Mouse (Mus musculus) common myeloid progenitor, adult 5-6 weeks (primary cell): ENCODE measurements around the gene Psmd3. TPM values are rescaled to one million over a fixed set of nuclear protein-coding genes. Genes with fewer than 3 reads are reported as not detected.
A peak's percentile ranks its signal among the peaks of the same experiment; 100 is the strongest.
"Not testable (repeated sequence)": the region's sequence is repeated elsewhere in the genome, so short reads cannot be mapped to it uniquely, and the experiment has no call there.

Experiments
- ATAC-seq: replicated peaks from 2 replicates; pipeline ENCODE4 v1.8.0; 2016; ENCODE audit warnings: low read depth, mild to moderate bottlenecking, moderate TSS enrichment, inconsistent platforms; ENCODE audit not compliant: poor library complexity, severe bottlenecking
- total RNA-seq: library from RNA; stranded (forward); fragments of 200-1000, 187-1606 nt; gene quantifications from 2 replicates; pipeline ENCODE4 v1.2.3, GENCODE M21; 2017

The Psmd3 gene
- total RNA-seq, 1 experiment from 2014 or later: 88.9 TPM

DNA sequence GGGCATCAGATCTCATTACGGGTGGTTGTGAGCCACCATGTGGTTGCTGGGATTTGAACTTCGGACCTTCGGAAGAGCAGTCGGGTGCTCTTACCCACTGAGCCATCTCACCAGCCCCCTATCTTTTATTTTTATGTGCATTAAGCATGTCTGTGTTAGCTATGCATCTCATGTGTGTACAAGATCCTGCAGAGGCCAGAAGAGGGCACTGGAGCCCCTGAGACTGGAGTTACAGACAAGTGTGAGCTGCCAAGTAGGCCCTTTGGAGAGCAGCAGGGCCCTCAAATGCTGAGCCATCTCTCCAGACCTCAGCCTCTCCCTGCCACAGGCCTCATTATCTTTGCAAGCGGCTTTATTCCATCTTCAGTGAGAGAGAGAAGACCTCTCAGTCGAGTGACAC is 29.7 kb downstream of the Psmd3 start:
- ATAC-seq: not testable (repeated sequence)

GRCm38 (mm10) chr11:98713703-98714102 is 31.3 kb downstream of the Psmd3 start:
- no peak for ATAC-seq

GRCm38 (mm10) chr11:98715946-98716345 is 33.6 kb downstream of the Psmd3 start:
- ATAC-seq: no peak

DNA sequence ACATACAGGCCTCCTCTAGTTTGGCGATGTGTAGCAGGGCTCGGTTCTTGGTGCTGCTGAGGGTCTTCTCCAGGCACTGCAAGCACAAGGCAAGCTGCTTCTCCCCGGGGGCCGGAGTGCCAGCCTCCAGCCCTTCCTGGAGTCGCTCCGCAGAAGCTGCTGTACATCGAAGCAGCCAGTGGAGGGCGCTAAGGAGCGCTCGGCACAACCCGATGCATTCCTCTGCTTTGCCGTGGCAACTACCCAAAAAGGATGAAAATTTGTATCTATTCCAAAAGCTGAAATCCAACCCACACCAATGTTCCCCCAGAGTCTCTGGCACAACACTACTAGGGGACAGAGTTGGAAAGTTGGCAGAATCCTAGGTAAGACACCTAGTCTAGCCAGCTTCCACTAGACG is 35.5 kb downstream of the Psmd3 start:
- ATAC-seq: peak; percentile 71

DNA sequence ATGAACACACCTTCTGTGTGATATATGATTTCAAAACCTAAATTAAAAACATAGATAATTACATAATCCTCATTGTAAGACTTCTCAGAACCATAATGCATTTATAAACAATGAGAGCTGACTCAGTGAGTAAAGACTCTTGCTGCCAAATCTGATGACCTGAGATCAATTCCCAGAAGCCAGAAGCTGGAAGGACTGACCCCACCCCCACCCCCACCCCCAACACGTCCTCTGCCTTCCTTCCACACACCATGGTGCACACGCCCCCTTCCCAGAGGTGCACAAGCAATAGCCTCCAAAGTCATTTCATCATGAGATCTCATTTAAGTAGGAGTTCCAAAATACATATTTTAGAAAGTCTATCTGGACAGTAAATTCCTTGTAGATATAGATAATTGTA is 38.4 kb downstream of the Psmd3 start:
- ATAC-seq: no peak

DNA sequence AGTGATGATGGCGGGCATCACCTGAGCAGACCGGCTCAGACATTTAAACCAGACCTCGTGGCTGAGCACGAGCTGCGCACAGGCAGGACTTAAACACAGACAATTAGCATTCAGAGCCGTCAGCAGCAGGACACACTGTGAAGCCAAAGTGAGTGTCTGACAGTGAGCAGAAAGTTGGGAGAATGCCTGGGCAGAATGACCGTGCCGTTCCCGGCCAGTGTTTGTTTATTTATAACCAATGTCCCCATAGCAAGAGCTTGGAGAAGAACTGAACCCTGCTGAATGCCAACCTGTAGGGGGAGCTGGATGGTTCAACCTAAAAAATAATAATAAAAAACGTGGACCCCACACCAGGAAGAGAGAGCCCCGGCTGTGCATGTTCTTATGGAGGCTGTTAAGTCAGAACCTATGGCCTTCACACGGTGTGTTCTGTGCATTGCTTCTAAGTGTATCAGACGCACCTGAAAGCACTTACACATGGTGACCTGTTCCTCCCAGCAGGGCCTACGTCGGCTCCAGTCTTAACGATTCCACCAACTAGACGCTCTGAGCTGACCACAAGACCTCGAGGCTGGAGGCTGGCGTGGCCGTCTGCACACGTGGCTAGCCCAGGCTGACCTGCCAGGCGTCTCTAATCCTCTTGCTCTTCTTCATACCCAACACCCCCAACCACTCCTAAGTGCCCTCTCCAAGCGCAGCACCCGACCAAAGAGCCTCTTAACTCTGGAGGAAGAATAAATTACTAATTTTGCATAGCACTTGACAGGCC is 39.3 kb downstream of the Psmd3 start:
- no peak for ATAC-seq

GRCm38 (mm10) chr11:98723098-98723497 is 40.7 kb downstream of the Psmd3 start:
- ATAC-seq: no peak

- no peak for ATAC-seq
Measured at GRCm38 (mm10) chr11:98725926-98726506, 43.7 kb downstream of the Psmd3 start.

- peak; percentile 100 for ATAC-seq
Measured at GRCm38 (mm10) chr11:98729119-98729588, 46.8 kb downstream of the Psmd3 start, which contains the start of gene Med24. TSS of gene Med24 (minus strand) at chr11:98729435.

GRCm38 (mm10) chr11:98730727-98731126 is 48.4 kb downstream of the Psmd3 start:
- ATAC-seq: no peak

DNA sequence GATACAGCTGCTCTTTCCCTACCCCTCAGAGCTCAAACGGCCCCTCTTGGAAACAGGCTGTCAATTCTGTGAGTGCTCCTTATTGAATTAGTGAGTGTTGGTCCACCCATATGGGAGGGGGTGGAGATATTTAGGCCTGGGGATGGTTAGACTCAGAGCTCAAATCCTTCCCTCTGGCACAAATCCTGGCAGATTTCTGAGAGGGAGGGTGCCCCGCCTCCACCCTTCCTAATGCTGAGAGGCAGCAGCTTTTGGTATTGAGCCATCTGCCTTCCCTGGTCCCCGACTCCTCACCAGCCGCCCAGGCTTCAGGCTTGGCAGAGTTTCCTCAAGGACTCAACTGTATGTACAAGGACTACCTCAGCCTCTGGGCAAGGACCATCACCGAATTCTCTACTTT is 48.8 kb downstream of the Psmd3 start:
- no peak for ATAC-seq

GRCm38 (mm10) chr11:98734020-98734419 is 51.7 kb downstream of the Psmd3 start:
- no peak for ATAC-seq

GRCm38 (mm10) chr11:98735111-98735510 is 52.8 kb downstream of the Psmd3 start:
- ATAC-seq: no peak

- ATAC-seq: no peak
Measured at GRCm38 (mm10) chr11:98736176-98736575, 53.8 kb downstream of the Psmd3 start.

GRCm38 (mm10) chr11:98737220-98737619 is 54.9 kb downstream of the Psmd3 start:
- ATAC-seq: not testable (repeated sequence)

GRCm38 (mm10) chr11:98738428-98738911 is 56.1 kb downstream of the Psmd3 start:
- ATAC-seq: no peak

DNA sequence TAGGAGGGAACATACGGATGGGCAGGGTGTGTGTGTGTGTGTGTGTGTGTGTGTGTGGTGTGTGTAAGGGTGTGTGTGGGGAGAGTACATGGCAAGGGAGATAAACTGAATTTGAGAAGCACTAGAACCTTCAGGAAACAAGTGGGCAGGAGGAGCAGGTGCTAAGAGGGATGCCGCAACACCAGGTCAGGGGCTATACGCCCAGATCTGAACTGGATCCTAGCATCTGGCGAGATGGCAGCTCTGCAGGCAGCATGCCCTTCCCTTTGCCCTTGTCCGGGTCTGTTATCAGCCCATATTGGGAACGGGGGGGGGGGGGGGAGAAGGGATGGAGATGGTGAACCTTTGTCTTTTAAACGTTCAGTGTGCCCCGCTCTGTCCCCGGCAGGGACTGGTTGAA is 56.6 kb downstream of the Psmd3 start:
- ATAC-seq: no peak

GRCm38 (mm10) chr11:98740026-98740392 is 57.7 kb downstream of the Psmd3 start:
- 0 out of 2 replicates have a peak, but pooled peaks have one; percentile 6 for ATAC-seq

DNA sequence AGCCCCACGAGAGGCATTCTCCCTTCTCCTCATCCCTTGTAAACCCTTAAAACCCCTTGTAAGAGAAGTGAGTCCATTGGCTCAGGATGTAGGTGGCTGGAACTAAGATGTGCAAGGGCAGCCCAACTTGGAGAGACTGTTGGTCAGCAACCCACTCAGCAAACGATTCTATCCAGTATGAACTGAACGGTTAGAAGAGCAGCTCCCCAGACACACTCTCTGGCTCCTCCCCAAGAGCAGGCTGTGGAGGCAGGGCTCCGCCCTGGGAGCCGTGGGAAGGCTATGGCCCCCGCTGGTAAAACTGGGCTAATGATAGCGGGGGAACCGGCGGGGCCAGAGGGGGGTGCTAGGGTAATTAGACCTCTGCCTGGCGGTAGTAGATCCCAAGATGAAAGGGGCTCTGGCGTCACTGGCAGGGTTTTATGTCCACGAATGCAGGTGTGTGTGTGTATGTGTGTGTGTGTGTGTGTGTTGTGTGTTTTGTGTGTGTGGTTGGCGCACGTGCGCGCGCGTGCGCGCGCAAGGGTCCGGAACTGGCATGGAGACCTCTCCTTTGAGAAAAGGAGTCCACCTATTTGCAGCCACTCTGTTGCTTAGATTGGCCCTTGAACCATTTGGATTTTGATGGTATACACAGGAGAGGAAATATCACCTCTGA is 58.2 kb downstream of the Psmd3 start, which contains the start of gene Thra:
Thra (plus strand) TSS at position 246 of the 658 bp plus-strand sequence.
- ATAC-seq: peak; percentile 81

- ATAC-seq: 0 out of 2 replicates have a peak, but pooled peaks have one; percentile 1
Measured at GRCm38 (mm10) chr11:98741051-98741620, 58.8 kb downstream of the Psmd3 start.
